9 mouse cellular contexts compared by ENCODE assay signal in the genomic region with DNA sequence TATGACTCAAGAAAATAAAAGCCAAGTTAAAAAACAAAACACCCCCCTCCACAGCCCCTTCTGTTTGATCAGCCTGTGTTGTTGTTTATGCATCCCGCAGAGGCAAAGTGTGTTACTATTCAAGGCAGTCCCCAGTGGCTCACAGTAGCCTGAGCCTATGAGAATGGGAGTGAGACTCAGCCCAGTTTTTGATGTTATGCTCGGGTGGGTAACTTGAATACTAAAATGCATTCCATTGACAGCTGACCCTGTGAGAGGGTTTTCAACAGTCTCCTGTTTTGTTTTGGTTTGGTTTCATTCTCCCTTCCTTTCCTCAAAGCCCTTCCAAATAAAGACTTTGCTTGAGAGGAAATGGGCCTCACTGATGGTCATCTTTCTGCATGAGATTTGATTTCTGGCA. TPM values are rescaled to one million over a fixed set of nuclear protein-coding genes. Genes with fewer than 3 reads are reported as not detected.
A peak's percentile ranks its signal among the peaks of the same experiment; 100 is the strongest.
DNase-seq lines count a peak whose midpoint lies in the region; ATAC-seq and TF ChIP-seq lines count a peak whose summit lies in the region.
"Had no signal": no experiment of that assay in that cellular context is flagged by ENCODE, and none has a peak within 500 bp of the region (broad histone marks: within the 10 kb centered on the region; RNA-seq: fewer than 3 reads in every experiment).

No protein-coding gene starts in this region.

- 19% methylated on average over 2 of the region's 2 CpGs for WGBS in kidney, embryonic 15.5 days
- 1% methylated on average over 2 of the region's 2 CpGs for WGBS in forebrain, embryonic 14.5 days
- 4% methylated on average over 2 of the region's 2 CpGs for WGBS in midbrain, embryonic 11.5 days
- WGBS in heart, adult 2 months = 45% methylated on average over 2 of the region's 2 CpGs

- no peak for TF ChIP-seq EP300 in heart, adult 2 months (IDR thresholded peaks at IDR 0.05; ENCODE audit: insufficient read depth, low read depth, low read length)

- intact Hi-C loops in heart, adult 2 months (cut with DNase I) = no loop called here

- H3K79me2 ChIP-seq in heart, adult 2 months (replicated peaks; ENCODE audit: control insufficient read depth, insufficient read depth, low read length) = no peaks in the 10 kb centered on the region

- no peaks in the 10 kb centered on the region for H3K36me3 ChIP-seq in kidney, embryonic 15.5 days
- H3K36me3 ChIP-seq in forebrain, embryonic 14.5 days (ENCODE audit: control insufficient read depth, insufficient read depth, low read length) = no peaks in the 10 kb centered on the region
- H3K36me3 ChIP-seq in midbrain, embryonic 11.5 days (ENCODE audit: control insufficient read depth, insufficient read depth, low read length) = no peaks in the 10 kb centered on the region
- H3K36me3 ChIP-seq in heart, adult 2 months (ENCODE audit: control insufficient read depth, insufficient read depth, low read length) = no peaks in the 10 kb centered on the region
- H3K36me3 ChIP-seq: heart, embryonic 13.5 days had no signal

- TF ChIP-seq POLR2A in heart, adult 2 months (IDR thresholded peaks at IDR 0.05; ENCODE audit: insufficient read depth, low read depth, low read length) = no peak

- H3K4me1 ChIP-seq in kidney, embryonic 15.5 days = peaks cover 13% of the 10 kb centered on the region
- peaks cover 2% of the 10 kb centered on the region; the same call in 1 of the 2 replicates for H3K4me1 ChIP-seq in forebrain, embryonic 14.5 days (ENCODE audit: control insufficient read depth, insufficient read depth, low read length)
- H3K4me1 ChIP-seq in midbrain, embryonic 11.5 days (ENCODE audit: control insufficient read depth, insufficient read depth, low read length) = peaks cover 30% of the 10 kb centered on the region
- no peaks in the 10 kb centered on the region for H3K4me1 ChIP-seq in heart, adult 2 months (ENCODE audit: control insufficient read depth, insufficient read depth, low read length)

- H3K9me3 ChIP-seq in kidney, embryonic 15.5 days (replicated peaks) = no peaks in the 10 kb centered on the region
- no peaks in the 10 kb centered on the region for H3K9me3 ChIP-seq in forebrain, embryonic 14.5 days (replicated peaks; ENCODE audit: control insufficient read depth, low read length)
- H3K9me3 ChIP-seq in midbrain, embryonic 11.5 days (ENCODE audit: control insufficient read depth, low read length) = no peaks in the 10 kb centered on the region
- H3K9me3 ChIP-seq: heart, embryonic 13.5 days had no signal

- no peak overlapping the region for H3K4me2 ChIP-seq in kidney, embryonic 15.5 days
- H3K4me2 ChIP-seq in forebrain, embryonic 14.5 days (ENCODE audit: low read length) = no peak overlapping the region
- H3K4me2 ChIP-seq in midbrain, embryonic 11.5 days = no peak overlapping the region
- H3K4me2 ChIP-seq: heart, embryonic 13.5 days had no signal

- ATAC-seq in kidney, embryonic 15.5 days (replicated peaks; ENCODE audit: low FRiP score) = 0 out of 2 replicates have a peak, but pooled peaks have one; percentile 58
- ATAC-seq in forebrain, embryonic 14.5 days = peak; percentile 88
- ATAC-seq in midbrain, embryonic 11.5 days (ENCODE audit: low FRiP score) = peak; percentile 81

- no peak overlapping the region for H3K27ac ChIP-seq in kidney, embryonic 15.5 days
- no peak overlapping the region for H3K27ac ChIP-seq in forebrain, embryonic 14.5 days (ENCODE audit: low read depth, low read length)
- H3K27ac ChIP-seq in midbrain, embryonic 11.5 days (ENCODE audit: low read depth, low read length) = no peak overlapping the region
- H3K27ac ChIP-seq in heart, adult 2 months = no peak overlapping the region
- H3K27ac ChIP-seq: heart, embryonic 13.5 days had no signal

- H3K9ac ChIP-seq in kidney, embryonic 15.5 days = no peak overlapping the region
- H3K9ac ChIP-seq in forebrain, embryonic 14.5 days (ENCODE audit: low read length) = no peak overlapping the region
- no peak overlapping the region for H3K9ac ChIP-seq in midbrain, embryonic 11.5 days (ENCODE audit: low read length)
- H3K9ac ChIP-seq in heart, adult 2 months (ENCODE audit: low read depth, low read length) = no peak overlapping the region
- H3K9ac ChIP-seq: heart, embryonic 13.5 days had no signal

- no peak for TF ChIP-seq CTCF in heart, adult 2 months (IDR thresholded peaks at IDR 0.05)

- no peak for DNase-seq in kidney, adult 11 months
- peak; percentile 17 for DNase-seq in brain, adult 2 months (ENCODE audit: low read depth, low spot score)
- DNase-seq in forebrain, embryonic 14.5 days (ENCODE audit: low spot score) = peak; percentile 72
- no peak for DNase-seq in midbrain, embryonic 11.5 days (ENCODE audit: low spot score, missing footprints)
- DNase-seq in heart, adult 2 months = no peak
- no peak for DNase-seq in gastrocnemius, postnatal 25 days
- no peak for DNase-seq in gastrocnemius, adult 8-10 months (ENCODE audit: low spot score in 2 of 2)

- H3K4me3 ChIP-seq in kidney, embryonic 15.5 days (replicated peaks) = no peak overlapping the region
- H3K4me3 ChIP-seq in forebrain, embryonic 14.5 days (ENCODE audit: low read depth, low read length) = no peak overlapping the region
- H3K4me3 ChIP-seq in midbrain, embryonic 11.5 days (ENCODE audit: low read depth, low read length) = no peak overlapping the region
- H3K4me3 ChIP-seq in heart, adult 2 months = no peak overlapping the region
- H3K4me3 ChIP-seq: heart, embryonic 13.5 days had no signal

- no peaks in the 10 kb centered on the region for H3K27me3 ChIP-seq in kidney, embryonic 15.5 days
- H3K27me3 ChIP-seq in forebrain, embryonic 14.5 days (replicated peaks; ENCODE audit: control insufficient read depth, insufficient read depth, low read length) = peaks cover 9% of the 10 kb centered on the region
- H3K27me3 ChIP-seq in midbrain, embryonic 11.5 days (ENCODE audit: control insufficient read depth, insufficient read depth, low read length) = no peaks in the 10 kb centered on the region
- peaks cover 1% of the 10 kb centered on the region for H3K27me3 ChIP-seq in heart, adult 2 months (ENCODE audit: control insufficient read depth, insufficient read depth, low read length)
- H3K27me3 ChIP-seq: heart, embryonic 13.5 days had no signal

RNA-seq across cellular contexts. Expression of gene Adgrl3, which starts 8.9 kb away (rescaled TPM):
- 18.5 and 20.4 TPM in 2 replicates for polyA plus RNA-seq in kidney, embryonic 15.5 days (2015; fragmentation: Nextera tagmentation; extraction: Ambion mirVana)
- polyA plus RNA-seq in forebrain, embryonic 14.5 days (2014; fragmentation: Nextera tagmentation; extraction: Ambion mirVana) = 24.5 and 36.4 TPM in 2 replicates
- 18.9 and 24.3 TPM in 2 replicates for polyA plus RNA-seq in midbrain, embryonic 11.5 days (2014; fragmentation: Nextera tagmentation; extraction: Ambion mirVana)
- 1 to 10 TPM; 3.4 to 3.5 TPM for total RNA-seq in heart, adult 2 months (2021)
- 0.90 and 1.6 TPM in 2 replicates for polyA plus RNA-seq in heart, adult 2 months (2012; rRNA removed)
- total RNA-seq in gastrocnemius, postnatal 25 days (2021) = 1 to 10 TPM in 1 of 2 experiments, under 1 TPM in 1; 0.97 to 1.0 TPM
- total RNA-seq in gastrocnemius, adult 8-10 months (2022) = under 1 TPM; 0.35 to 0.58 (median 0.44) TPM

Comparison
In these comparisons a context has a peak if more than half of its experiments do, and no peak if none do; other contexts are left out.
1. DNase-seq: peak in brain, adult 2 months (single experiment) and forebrain, embryonic 14.5 days (single experiment); none in kidney, adult 11 months (single experiment), midbrain, embryonic 11.5 days (single experiment), heart, adult 2 months (0 of 2), gastrocnemius, postnatal 25 days (single experiment) and gastrocnemius, adult 8-10 months (0 of 2).
2. Peak in every context shown above with its lines, with median percentiles within 50 percentile points of each other: ATAC-seq.